Mouse (Mus musculus) cortical plate, adult 2 months (tissue): ENCODE results near the gene Tead2.

Experiments used
- CTCF ChIP-seq: fragments of 200-500 bp; IDR thresholded peaks from 2 replicates; pipeline ENCODE4 v1.5.1; 2011; ENCODE audit warnings: mild to moderate bottlenecking, control low read depth, low read length; ENCODE audit not compliant: insufficient read depth; ENCODE audit errors: extremely low read depth
- POLR2A ChIP-seq: fragments of 200-500 bp; IDR thresholded peaks from 2 replicates; pipeline ENCODE4 v1.6.1; 2011; ENCODE audit warnings: mild to moderate bottlenecking, low read length, control low read depth; ENCODE audit not compliant: insufficient read depth; ENCODE audit errors: extremely low read depth

- TF ChIP-seq POLR2A (no peak), CTCF (no peak)
Observed at GRCm38 (mm10) chr7:45191803-45192363, 23.7 kb upstream of the Tead2 start.
